Mouse (Mus musculus): ENCODE results near the gene Arntl. TPM values are rescaled to one million over a fixed set of nuclear protein-coding genes. Genes with fewer than 3 reads are reported as not detected.
A peak's percentile ranks its signal among the peaks of the same experiment; 100 is the strongest.

Gene Arntl
- total and polyA plus RNA-seq, 3 experiments: 2.6 to 4.6 (median 3.3) TPM

GRCm38 (mm10) chr7:113292193-113292592 is 84.9 kb downstream of the Arntl start:
- Histone ChIP-seq H3K9ac (ENCODE audit: insufficient read depth, low read depth) (no peak overlapping the region), H3K27me3 (replicated peaks) (no peaks in the 10 kb centered on the region), H3K79me2 (replicated peaks; ENCODE audit: control insufficient read depth, extremely low read depth, insufficient read depth, poor library complexity, severe bottlenecking) (no peaks in the 10 kb centered on the region), H3K4me1 (ENCODE audit: control insufficient read depth in 1 of 2, insufficient read depth in 2 of 2) (peaks cover 0 to 26% of the 10 kb centered on the region in 2 experiments; a peak in 2 of 4 replicates), H3K36me3 (replicated peaks in 1 of 2; ENCODE audit: control insufficient read depth in 1 of 2, insufficient read depth in 1 of 2, low read length in 1 of 2) (peaks cover 1 to 42% of the 10 kb centered on the region in 2 experiments), H3K9me3 (replicated peaks; ENCODE audit: low read length) (no peaks in the 10 kb centered on the region), H3K27ac (ENCODE audit: insufficient read depth, low read depth) (no peak overlapping the region), H3K4me3 (replicated peaks in 1 of 3; ENCODE audit: low read depth in 2 of 3, low read length in 2 of 3, poor library complexity in 1 of 3) (no peak overlapping the region), H3K4me2 (ENCODE audit: insufficient read depth, low read depth, poor library complexity, severe bottlenecking) (no peak overlapping the region)
- TF ChIP-seq MAX (IDR thresholded peaks at IDR 0.05; ENCODE audit: low read length): no peak
- TF ChIP-seq JUND (conservative IDR thresholded peaks at IDR 0.05; ENCODE audit: low read depth, low read length): no peak
- no peak for TF ChIP-seq MEF2A (IDR thresholded peaks at IDR 0.05; ENCODE audit: borderline replicate concordance, low read depth, low read length)
- no peak for TF ChIP-seq POLR2A (IDR thresholded peaks at IDR 0.05; ENCODE audit: low read depth, low read length)
- no peak for TF ChIP-seq ZMIZ1 (IDR thresholded peaks at IDR 0.05; ENCODE audit: low read depth, low read length)
- no peak for TF ChIP-seq KAT2A (IDR thresholded peaks at IDR 0.05; ENCODE audit: insufficient replicate concordance, low read length)
- dilution Hi-C loops (cut with MboI; ENCODE audit: extremely low pct_ligation_motif_present, extremely low pct_unique_long_range_greater_than_20kb, low sequenced_read_pairs) (no loop called here), in situ Hi-C loops (cut with MboI; ENCODE audit: low pct_ligation_motif_present, low pct_unique_long_range_greater_than_20kb, low sequenced_read_pairs) (no loop called here)
- no peak for DNase-seq (ENCODE audit: extremely low read depth)

- Histone ChIP-seq H3K27ac (ENCODE audit: insufficient read depth, low read depth) (no peak overlapping the region), H3K27me3 (replicated peaks) (no peaks in the 10 kb centered on the region), H3K4me1 (ENCODE audit: control insufficient read depth in 1 of 2, insufficient read depth in 2 of 2) (peaks cover 0 to 18% of the 10 kb centered on the region in 2 experiments; a peak in 2 of 4 replicates), H3K4me2 (ENCODE audit: insufficient read depth, low read depth, poor library complexity, severe bottlenecking) (no peak overlapping the region), H3K36me3 (replicated peaks in 1 of 2; ENCODE audit: control insufficient read depth in 1 of 2, insufficient read depth in 1 of 2, low read length in 1 of 2) (peaks cover 0 to 44% of the 10 kb centered on the region in 2 experiments), H3K79me2 (replicated peaks; ENCODE audit: control insufficient read depth, extremely low read depth, insufficient read depth, poor library complexity, severe bottlenecking) (no peaks in the 10 kb centered on the region), H3K9ac (ENCODE audit: insufficient read depth, low read depth) (no peak overlapping the region), H3K4me3 (replicated peaks in 1 of 3; ENCODE audit: low read depth in 2 of 3, low read length in 2 of 3, poor library complexity in 1 of 3) (peak overlapping the region in 1 of 3 experiments; percentile 3), H3K9me3 (replicated peaks; ENCODE audit: low read length) (no peaks in the 10 kb centered on the region)
- dilution Hi-C loops (cut with MboI; ENCODE audit: extremely low pct_ligation_motif_present, extremely low pct_unique_long_range_greater_than_20kb, low sequenced_read_pairs): no loop called here
- TF ChIP-seq BHLHE40 (IDR thresholded peaks at IDR 0.05; ENCODE audit: low read depth, low read length) (no peak), NRF1 (IDR thresholded peaks at IDR 0.05; ENCODE audit: low read depth, low read length) (no peak), POLR2AphosphoS2 (IDR thresholded peaks at IDR 0.05; ENCODE audit: low read depth, low read length) (no peak), CHD2 (IDR thresholded peaks at IDR 0.05; ENCODE audit: low read length) (no peak), MEF2A (IDR thresholded peaks at IDR 0.05; ENCODE audit: borderline replicate concordance, low read depth, low read length) (no peak), NELFE (IDR thresholded peaks at IDR 0.05; ENCODE audit: low read depth, low read length) (no peak), MXI1 (IDR thresholded peaks at IDR 0.05; ENCODE audit: low read depth, low read length) (no peak), TBP (conservative IDR thresholded peaks at IDR 0.05; ENCODE audit: low read depth, low read length) (no peak), TCF12 (IDR thresholded peaks at IDR 0.05; ENCODE audit: low read depth, low read length) (no peak), USF2 (conservative IDR thresholded peaks at IDR 0.05; ENCODE audit: low read depth, low read length) (no peak), MAZ (IDR thresholded peaks at IDR 0.05; ENCODE audit: low read depth, low read length) (no peak), JUND (conservative IDR thresholded peaks at IDR 0.05; ENCODE audit: low read depth, low read length) (no peak), MAX (IDR thresholded peaks at IDR 0.05; ENCODE audit: low read length) (no peak), KAT2A (IDR thresholded peaks at IDR 0.05; ENCODE audit: insufficient replicate concordance, low read length) (no peak), MYC (IDR thresholded peaks at IDR 0.05; ENCODE audit: low read depth, low read length) (no peak), RAD21 (IDR thresholded peaks at IDR 0.05; ENCODE audit: low read depth, low read length) (no peak), ZKSCAN1 (IDR thresholded peaks at IDR 0.05; ENCODE audit: borderline replicate concordance, low read depth, low read length) (no peak), SMC3 (IDR thresholded peaks at IDR 0.05; ENCODE audit: low read depth, low read length) (no peak), JUN (IDR thresholded peaks at IDR 0.05; ENCODE audit: insufficient read depth, low read depth, low read length) (no peak), UBTF (IDR thresholded peaks at IDR 0.05; ENCODE audit: low read depth, low read length) (no peak)
- in situ Hi-C loops (cut with MboI; ENCODE audit: low pct_ligation_motif_present, low pct_unique_long_range_greater_than_20kb, low sequenced_read_pairs): no loop called here
- DNase-seq (ENCODE audit: extremely low read depth): no peak
Measured at GRCm38 (mm10) chr7:113294598-113294997, 87.3 kb downstream of the Arntl start.
